Mouse (Mus musculus): ENCODE results near the gene Olfr867.

Gene Olfr867

DNA sequence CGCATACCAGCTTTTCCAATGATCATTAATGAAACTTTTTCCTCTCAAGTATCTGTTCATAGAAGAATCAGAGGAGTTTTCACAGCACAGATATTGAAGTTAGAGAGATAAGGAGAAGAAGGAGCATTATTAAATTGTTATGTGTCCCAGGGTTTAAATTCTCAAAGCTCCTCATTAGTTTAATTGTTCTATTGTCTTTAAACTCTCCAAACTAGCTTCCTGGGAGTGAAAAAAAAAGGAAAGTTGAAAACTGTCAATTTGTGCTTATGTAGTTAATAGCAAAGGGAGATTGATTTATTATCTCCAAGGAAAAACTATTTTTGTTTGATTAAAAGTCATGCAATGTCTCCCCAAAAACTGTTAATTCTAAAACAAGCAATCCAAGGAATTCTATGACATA is at the start of gene Olfr867:
Olfr867 (minus strand) TSS at position 101 of the 400 bp plus-strand sequence.
- DNase-seq (ENCODE audit: low spot score): no peak

DNA sequence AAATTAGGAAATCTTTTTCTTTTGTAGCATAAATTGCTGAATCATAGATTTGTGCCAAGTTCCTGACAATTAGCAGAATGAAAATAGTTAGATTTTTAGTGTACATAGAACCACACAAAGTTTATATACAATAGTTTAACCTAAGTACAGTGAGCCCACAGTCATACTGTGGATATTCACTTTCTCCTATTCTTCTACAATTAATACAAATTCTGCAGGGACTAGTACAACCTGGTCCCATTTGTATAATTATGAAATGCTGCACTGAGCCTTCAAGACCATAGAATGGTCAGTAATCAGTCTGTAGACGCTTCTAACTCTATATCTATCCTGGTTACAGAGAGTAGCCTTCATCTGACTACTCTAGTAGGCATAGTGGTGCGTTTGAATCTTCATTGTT is 41.0 kb upstream of the Olfr867 start, which contains the start of gene Olfr868:
Olfr868 (plus strand) TSS at position 301 of the 400 bp plus-strand sequence.
- DNase-seq (ENCODE audit: low spot score): no peak

DNA sequence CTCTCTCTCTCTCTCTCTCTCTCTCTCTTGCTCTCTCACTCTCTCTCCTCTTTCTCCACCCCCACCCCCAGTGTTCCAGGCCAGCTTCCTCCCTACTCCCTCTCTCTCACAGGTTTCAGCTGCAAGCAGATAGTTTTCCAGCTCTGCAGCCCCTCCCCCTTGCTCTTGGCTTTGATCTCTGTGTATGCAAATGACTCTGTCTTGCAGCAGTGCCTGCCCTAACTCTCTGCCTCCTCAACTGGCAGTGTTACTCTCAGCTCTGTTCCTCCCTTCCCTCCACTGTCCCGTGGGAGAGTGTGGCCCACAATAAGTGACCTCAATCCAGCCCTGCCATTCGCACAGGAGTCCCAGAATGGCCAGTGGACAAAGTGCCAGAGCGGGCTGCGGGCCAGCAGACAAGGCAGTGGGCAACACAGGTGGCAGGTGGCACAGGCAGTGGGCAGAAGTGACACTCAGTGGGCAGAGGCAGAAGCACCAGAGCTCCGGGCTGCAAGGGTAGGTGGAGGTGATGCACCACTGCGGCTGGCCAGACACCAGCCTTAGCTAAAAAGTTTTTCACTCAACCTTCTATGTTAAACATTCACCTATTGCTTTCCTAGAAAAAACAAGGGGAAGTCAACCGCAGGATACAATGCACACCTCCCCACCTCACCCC is 16.3 kb upstream of the Olfr867 start:
- DNase-seq (ENCODE audit: low spot score): no peak

DNA sequence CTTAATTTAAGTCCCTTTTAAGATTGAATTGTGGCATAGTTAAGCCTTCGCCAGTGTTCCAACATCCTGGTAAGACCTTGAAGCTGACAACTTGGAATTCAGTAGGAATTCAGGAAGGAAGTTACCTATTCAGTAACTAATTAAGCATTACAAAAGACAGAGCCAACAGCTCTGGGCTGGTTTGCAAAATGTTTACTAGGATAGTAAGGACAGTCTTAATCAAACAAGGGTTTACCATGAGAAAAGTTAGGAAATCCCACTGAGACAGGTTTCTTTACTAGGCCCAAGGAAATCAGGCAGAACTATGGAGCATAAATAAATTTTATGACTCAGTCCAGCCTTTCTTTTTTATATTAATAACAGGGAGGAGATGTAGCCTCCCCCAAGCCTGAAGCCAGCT is 13.9 kb upstream of the Olfr867 start:
- no peak for DNase-seq (ENCODE audit: low spot score)

DNA sequence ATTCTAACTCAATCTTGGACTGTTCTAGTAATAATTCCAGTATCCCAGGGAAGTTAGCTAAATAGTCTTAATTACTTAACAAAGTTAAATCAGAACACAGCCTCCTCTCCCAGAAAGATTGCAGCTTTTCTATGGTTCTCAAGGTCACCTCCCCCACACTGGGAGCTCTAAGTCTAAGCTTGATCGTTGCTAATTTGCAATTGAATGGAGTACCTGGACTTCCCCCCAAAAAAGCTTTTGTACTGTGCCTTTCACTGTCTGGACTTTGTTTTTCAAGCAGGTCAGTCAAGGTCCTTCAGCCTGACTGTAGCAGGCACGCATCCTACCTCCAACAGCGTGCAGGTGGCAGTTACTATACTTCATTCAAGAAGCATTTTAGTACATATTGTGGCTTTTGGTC is 12.9 kb upstream of the Olfr867 start:
- no peak for DNase-seq (ENCODE audit: low spot score)

DNA sequence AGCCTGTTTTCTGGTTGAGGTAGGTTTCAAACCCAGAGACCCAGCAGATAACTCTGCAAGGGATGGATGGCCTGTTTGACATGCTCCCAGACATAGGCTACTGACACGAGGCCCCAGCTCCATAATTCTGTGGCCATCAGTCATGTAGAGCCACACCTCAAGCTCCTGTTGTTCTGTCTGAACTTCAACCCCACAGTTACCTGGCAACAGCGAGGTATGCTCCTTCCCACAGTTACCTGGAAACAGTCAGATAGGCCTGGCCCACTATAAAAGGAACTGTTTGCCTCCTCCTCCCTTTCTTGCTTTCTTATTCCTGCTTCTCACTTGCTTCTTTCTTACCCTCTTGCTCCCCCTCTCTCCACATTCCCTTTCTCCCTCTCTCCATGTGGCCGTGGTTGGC is 9.4 kb downstream of the Olfr867 start:
- no peak for DNase-seq (ENCODE audit: low spot score)

DNA sequence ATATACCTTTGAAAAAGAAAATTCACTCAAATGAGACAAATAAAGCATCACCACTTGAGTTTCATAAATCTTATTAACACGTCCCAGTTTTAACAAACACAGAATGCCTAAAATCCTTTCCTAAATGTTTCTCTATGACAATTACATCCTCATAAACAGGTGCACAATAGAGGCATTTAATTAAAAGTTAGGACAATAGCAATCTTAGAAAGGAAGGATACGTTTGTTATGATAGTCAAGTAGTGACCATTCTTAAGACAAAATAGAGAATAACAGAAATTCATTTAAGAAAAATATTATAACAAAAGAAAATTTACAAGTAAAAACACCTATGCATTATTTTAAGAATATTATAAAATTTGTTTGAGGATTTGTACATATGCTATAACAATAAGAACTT is 29.4 kb downstream of the Olfr867 start, which contains the start of gene Olfr866:
Olfr866 (minus strand) TSS at position 101 of the 400 bp plus-strand sequence.
- DNase-seq (ENCODE audit: low spot score): no peak
